Mouse (Mus musculus): ENCODE measurements at regions not wholly inside any gene's neighbourhood (a gene's known extent, or its start where the extent isn't known, plus 50 kb on each side); places are given as distances from the start of the nearest gene placed in this dataset.
"Not testable (repeated sequence)": the region's sequence is repeated elsewhere in the genome, so short reads cannot be mapped to it uniquely, and the experiment has no call there.

DNA sequence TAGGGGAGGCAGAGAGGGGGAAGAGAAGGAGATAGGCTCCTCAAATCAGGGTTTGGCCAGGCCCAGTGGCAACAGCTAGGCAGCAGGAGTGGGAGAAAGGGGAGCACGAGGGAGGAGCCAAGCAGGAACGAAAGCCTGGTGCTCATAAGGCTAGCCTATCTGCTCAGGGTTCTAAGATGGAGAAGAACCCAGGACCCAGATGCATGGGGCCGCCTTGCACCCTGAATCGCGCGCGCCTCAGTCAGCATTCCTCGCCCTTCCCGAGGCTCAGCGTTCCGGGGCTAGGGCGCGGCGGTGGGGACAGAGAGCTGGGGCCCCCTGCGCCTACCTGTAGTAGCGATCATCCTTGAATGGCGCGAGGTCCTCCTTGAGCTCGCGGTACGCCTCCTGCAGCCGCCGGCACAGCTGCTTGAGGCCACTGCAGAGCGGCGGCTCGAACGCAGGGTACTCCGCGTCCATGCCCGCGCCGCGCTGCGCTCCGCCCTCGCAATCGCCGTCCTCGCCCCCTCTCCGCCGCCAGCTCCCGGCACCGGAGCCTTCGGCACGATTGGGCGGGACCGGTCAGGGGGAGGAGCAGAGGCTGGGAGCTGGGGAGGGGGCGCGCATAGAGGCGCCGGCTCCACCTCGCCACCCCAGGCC lies 60.1 kb downstream of the Dynlt1b start:
- DNase-seq = not testable (repeated sequence)

GRCm38 (mm10) chr17:6490565-6490935 lies 60.6 kb downstream of the Dynlt1b start:
- not testable (repeated sequence) for DNase-seq

- not testable (repeated sequence) for DNase-seq
These were observed 62.6 kb downstream of the Dynlt1b start for GRCm38 (mm10) chr17:6492501-6492900.

GRCm38 (mm10) chr17:6492950-6493349 lies 63.0 kb downstream of the Dynlt1b start:
- DNase-seq = peak; percentile 82 to 84

DNA sequence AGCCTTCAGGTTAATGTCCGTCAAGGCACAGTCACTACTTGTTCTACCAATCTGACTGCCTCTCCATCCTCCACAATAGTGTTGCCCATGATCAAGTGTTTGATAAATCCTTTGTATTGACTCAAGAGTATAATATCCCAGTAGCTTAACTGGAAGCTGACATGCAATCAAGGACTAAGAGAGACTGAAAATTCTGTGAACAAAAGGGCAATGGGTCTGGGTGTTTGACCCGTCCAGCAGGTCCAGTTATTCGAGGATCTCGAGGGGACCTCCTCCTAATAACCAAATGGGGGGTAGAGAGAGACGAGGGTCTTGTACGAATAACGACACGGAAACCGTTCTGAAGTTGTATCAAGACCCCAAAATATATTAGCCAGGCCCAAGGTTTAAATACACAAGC lies 66.6 kb downstream of the Dynlt1b start:
- not testable (repeated sequence) for DNase-seq

DNA sequence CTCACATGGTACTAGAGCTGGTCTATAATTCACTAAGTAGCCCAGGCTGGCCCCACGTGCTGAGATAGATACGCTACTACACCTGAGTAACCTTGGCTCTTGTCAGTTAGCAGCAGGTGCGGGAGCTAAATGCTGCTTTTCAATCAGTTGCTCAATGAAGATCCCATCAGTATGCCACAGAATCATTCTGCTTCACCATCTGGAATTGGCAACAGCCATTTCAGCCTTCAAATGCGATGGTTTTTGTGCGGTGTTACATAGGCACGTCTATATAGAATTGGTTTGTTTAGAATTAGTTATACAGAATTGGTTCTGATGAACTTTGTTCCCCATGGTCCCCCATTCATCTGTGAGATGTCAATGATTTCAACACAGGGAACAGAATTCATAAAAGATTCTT lies 72.8 kb downstream of the Dynlt1b start:
- DNase-seq = not testable (repeated sequence)

DNA sequence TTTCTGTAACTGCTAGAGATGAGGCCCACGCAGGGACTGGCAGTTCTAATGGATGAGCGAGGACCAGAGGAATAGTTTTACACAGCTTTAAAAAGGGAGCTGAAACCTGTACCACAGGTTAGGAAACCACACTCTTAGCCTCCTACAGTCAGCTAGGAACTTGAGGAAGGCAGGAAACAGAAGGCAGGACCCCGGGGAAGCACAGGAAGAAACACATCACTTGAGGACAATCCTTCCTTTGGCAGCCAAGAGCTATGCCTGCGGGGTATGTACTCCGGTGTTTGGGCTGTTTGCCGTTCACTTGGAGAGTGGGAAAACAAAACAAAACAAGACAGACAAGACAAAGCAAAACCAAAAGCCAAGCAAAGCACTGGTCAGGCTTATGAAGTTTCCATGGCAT lies 76.0 kb downstream of the Dynlt1b start:
- not testable (repeated sequence) for DNase-seq

DNA sequence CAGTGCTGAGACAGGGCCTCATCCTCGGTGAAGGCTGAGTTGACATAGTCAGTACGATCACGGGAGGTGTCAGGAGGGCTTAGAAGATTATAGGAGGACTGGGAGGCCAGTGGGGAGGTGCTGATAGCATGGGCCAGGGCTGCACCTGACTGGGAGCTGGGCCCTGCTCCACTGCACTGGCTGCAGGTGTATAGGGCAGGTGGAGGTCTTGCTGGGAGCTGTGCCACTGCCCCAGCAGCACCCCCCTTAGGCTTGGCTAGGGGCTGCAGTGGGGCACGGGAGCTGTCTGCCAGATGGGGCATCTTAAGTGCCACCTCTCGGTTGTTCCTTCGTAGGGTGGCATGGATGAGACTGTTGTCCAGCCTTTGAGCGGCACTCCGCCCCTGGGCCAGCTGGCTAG lies 85.2 kb downstream of the Dynlt1b start:
- DNase-seq = not testable (repeated sequence)

DNA sequence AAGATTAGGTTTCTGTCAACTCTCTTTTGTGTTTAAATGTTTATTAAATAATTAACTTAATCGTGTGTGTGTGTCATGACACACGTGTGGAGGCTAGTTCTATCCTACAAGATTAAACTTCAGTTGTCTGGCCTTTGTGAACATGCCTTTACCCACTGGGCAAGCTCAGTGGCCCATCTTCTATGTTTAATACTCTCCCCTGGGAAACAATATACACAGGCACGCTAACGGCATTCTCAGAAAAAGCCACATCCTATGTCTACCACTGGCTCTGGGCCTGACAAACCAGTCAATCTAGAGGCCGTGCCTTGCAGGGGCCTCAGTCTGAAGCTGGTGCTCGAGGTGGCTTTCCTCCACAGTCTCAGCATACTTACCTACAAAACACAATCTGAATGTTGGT lies 82.4 kb upstream of the Dynlt1c start:
- DNase-seq = not testable (repeated sequence)

DNA sequence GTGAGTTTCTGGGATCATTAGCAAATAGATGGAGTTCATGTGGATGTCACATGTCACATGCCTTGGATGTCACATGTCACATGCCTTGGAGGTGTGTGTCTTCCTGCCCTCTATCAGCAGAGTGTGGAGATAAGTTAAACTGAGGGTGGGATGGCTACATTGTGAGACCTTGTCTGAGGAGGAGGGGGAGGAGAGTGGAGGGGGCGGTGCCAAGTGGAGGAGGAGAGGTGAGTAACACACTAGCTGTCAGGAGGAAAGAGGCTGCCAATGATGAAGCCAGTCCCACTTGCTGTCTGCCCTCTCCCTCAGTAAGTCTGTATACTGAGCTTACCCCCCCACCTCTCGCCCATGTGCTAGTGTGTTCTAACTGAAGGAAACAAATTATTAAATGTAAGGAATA lies 81.5 kb upstream of the Dynlt1c start:
- DNase-seq = not testable (repeated sequence)

DNA sequence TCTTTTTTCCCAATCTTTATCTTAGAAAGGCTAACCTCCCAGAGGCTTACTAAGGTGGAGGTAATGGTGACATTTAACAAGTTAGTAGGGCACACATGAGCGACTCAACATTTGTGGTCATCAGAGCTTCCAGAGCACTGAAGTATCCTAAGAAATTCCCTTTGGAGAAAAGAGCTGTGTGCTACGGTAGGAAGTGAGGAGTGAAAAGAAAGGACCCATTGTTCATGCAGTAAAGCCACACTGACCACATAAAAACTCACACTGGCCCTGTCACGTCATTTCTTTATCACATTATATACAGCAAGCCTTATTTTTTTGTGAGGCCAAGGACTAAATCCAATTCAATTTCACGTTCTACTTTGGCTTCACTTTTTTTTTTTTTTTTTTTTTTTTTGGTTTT lies 80.7 kb upstream of the Dynlt1c start:
- DNase-seq = not testable (repeated sequence)

DNA sequence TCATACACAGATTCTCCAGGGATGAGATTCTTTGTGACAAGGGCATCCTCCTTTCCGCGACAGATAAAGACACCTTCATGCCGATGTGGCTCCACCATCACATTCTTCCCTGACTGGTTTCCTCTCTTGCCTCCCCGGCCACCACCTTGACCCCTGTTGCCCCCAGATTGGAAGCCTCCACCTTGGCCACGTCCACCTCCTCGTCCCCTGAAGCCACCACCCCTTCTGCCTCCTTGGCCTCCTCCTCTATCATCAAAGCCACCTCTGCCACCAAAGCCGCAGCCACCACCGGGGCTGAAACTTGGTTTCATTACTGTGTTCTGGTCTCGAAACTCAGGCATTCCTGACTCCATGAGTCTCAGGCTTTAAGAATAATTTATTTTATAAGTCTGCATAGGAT lies 79.3 kb upstream of the Dynlt1c start:
- DNase-seq = not testable (repeated sequence)

GRCm38 (mm10) chr17:6538723-6539122 lies 62.7 kb upstream of the Dynlt1c start:
- not testable (repeated sequence) for DNase-seq

DNA sequence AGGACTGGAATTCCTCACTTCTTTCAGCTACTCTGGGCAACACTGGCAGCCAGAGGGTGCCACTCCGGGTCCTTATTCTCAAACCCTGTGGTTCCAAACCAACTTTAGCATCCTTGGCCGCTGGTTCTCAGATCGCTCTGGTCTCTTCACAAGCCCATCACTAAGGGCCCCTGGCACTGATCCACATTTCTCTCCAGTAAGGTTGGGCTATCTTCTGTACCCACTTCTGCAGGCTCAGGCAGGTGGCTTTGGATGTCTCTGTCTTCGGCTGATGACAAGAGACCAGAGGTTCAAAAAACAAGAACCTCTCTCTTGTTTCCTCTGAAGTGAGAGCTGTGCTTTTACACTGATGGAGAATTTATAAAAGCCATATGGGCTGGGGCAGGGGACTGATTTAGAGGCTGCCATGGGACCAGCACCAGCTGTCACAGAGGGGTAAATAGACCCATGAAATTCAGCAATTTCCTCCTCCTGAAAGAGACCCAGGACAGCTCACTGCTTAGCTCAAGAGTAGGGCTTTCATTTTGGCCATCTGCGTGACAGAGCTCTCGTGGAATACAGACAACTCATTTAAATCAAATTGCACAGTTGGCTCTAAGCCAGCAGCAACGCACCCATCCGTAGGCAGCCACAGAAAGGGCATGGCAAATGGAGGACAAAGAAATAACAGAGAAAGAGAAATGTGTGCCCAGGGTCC lies 54.3 kb upstream of the Dynlt1c start:
- not testable (repeated sequence) for DNase-seq

- not testable (repeated sequence) for DNase-seq
These were observed 53.5 kb upstream of the Dynlt1c start for GRCm38 (mm10) chr17:6547937-6548336.
